Mouse (Mus musculus) heart, postnatal 10 days (tissue): ENCODE data around the gene 1700016D06Rik. TPM values are rescaled to one million over a fixed set of nuclear protein-coding genes. Genes with fewer than 3 reads are reported as not detected.

Experiments
- DNase-seq, 2 experiments: peaks; one replicate each; pipeline ENCODE4 v3.0.0; 2021
- intact Hi-C: fragments of 180-260 bp; cut with DNase I; formaldehyde crosslinking; loops from one replicate; pipeline ENCODE4 v1.15.1; 2025
- total RNA-seq, 2 experiments: library from RNA; stranded (reverse); gene quantifications; 2 replicates each; pipeline ENCODE4 v1.2.3; 2021

Gene 1700016D06Rik
- total RNA-seq, 2 experiments from 2014 or later, result not detected

- peak; percentile 87 to 89 for DNase-seq
- intact Hi-C loops, result no loop called here
Measured at GRCm38 (mm10) chr8:11636324-11637057, 64.4 kb downstream of the 1700016D06Rik start.

- peak; percentile 97 to 98 for DNase-seq
- intact Hi-C loops, result loop anchor here (2.0 kb wide), 1 partner anchor 79 kb away; no protein-coding TSS in a partner anchor
Measured at GRCm38 (mm10) chr8:11635611-11636081, 65.2 kb downstream of the 1700016D06Rik start, which contains the start of gene Ankrd10. Ankrd10 (minus strand) TSS chr8:11635757.

GRCm38 (mm10) chr8:11635012-11635577, 65.8 kb downstream of the 1700016D06Rik start:
- peak; percentile 89 to 91 for DNase-seq

GRCm38 (mm10) chr8:11634331-11635011, 66.4 kb downstream of the 1700016D06Rik start:
- intact Hi-C loops, result loop anchor here (2.0 to 5.0 kb wide), 2 partner anchors 68 to 78 kb away; partner anchors contain the start of gene 1700016D06Rik
- peak; percentile 23 to 50 for DNase-seq

More at GRCm38 (mm10) chr8:11635012-11635577, 65.8 kb downstream of the 1700016D06Rik start:
- intact Hi-C loops, result loop anchor here (2.0 kb wide), 1 partner anchor 78 kb away; no protein-coding TSS in a partner anchor

- DNase-seq, result peak; percentile 53
- intact Hi-C loops, result loop anchor here (5.0 kb wide), 1 partner anchor 69 kb away; the partner anchor contains the start of gene 1700016D06Rik
Measured at GRCm38 (mm10) chr8:11633414-11633813, 67.4 kb downstream of the 1700016D06Rik start.

- DNase-seq, result peak; percentile 79 to 82
- intact Hi-C loops, result loop anchor here (5.0 kb wide), 1 partner anchor 70 kb away; the partner anchor contains the start of gene 1700016D06Rik
Measured at GRCm38 (mm10) chr8:11632406-11632805, 68.5 kb downstream of the 1700016D06Rik start.

- no peak for DNase-seq
- intact Hi-C loops, result no loop called here
Measured at GRCm38 (mm10) chr8:11629206-11629605, 71.7 kb downstream of the 1700016D06Rik start.

GRCm38 (mm10) chr8:11628506-11629132, 72.2 kb downstream of the 1700016D06Rik start:
- intact Hi-C loops, result no loop called here
- DNase-seq, result peak in 1 of 2 experiments; percentile 24

GRCm38 (mm10) chr8:11627717-11628116, 73.1 kb downstream of the 1700016D06Rik start:
- DNase-seq, result no peak
- intact Hi-C loops, result no loop called here

- DNase-seq, result no peak
- intact Hi-C loops, result no loop called here
Measured at GRCm38 (mm10) chr8:11625084-11625483, 75.8 kb downstream of the 1700016D06Rik start.

- intact Hi-C loops, result loop anchor here (5.0 kb wide), 2 partner anchors 83 to 112 kb away; partner anchors contain the start of gene 1700016D06Rik
Measured at GRCm38 (mm10) chr8:11619091-11619490, 81.8 kb downstream of the 1700016D06Rik start.

GRCm38 (mm10) chr8:11618063-11618462, 82.8 kb downstream of the 1700016D06Rik start:
- intact Hi-C loops, result loop anchor here (5.0 kb wide), 2 partner anchors 84 to 111 kb away; partner anchors contain the start of gene 1700016D06Rik
- DNase-seq, result no peak

More at GRCm38 (mm10) chr8:11619091-11619490, 81.8 kb downstream of the 1700016D06Rik start:
- no peak for DNase-seq

GRCm38 (mm10) chr8:11616294-11616693, 84.6 kb downstream of the 1700016D06Rik start:
- intact Hi-C loops, result loop anchor here (5.0 kb wide), 2 partner anchors 86 to 109 kb away; partner anchors contain the start of gene 1700016D06Rik
- DNase-seq, result peak; percentile 37 to 70

- intact Hi-C loops, result no loop called here
- DNase-seq, result no peak
Measured at GRCm38 (mm10) chr8:11614126-11614835, 86.6 kb downstream of the 1700016D06Rik start.

GRCm38 (mm10) chr8:11608848-11609247, 92.0 kb downstream of the 1700016D06Rik start:
- DNase-seq, result no peak
- intact Hi-C loops, result no loop called here
